Mouse (Mus musculus) stomach, postnatal 0 days (tissue): ENCODE results near the gene Lrmda.

ENCODE experiments used
- CTCF ChIP-seq: IDR thresholded peaks from 2 replicates; pipeline ENCODE4 v1.5.1; 2016; ENCODE audit warnings: antibody characterized with exemption, low read depth, mild to moderate bottlenecking, moderate library complexity
- EP300 ChIP-seq: optimal IDR thresholded peaks from 2 replicates; pipeline ENCODE3; 2016; ENCODE audit warnings: antibody characterized with exemption

- TF ChIP-seq CTCF = no peak
- TF ChIP-seq EP300 = no peak
Measured at GRCm38 (mm10) chr14:22586281-22586680, 566.8 kb downstream of the Lrmda start.
